Mouse (Mus musculus) limb, embryonic 14.5 days (tissue): Measurements from ENCODE around the gene Plet1. TPM values are rescaled to one million over a fixed set of nuclear protein-coding genes. Genes with fewer than 3 reads are reported as not detected.
A peak's percentile ranks its signal among the peaks of the same experiment; 100 is the strongest.

ENCODE experiments used
- ATAC-seq: fragments of 200-750 bp; cut with Nextera tagmentation; 2 replicates; pipeline ENCODE4 v1.8.0; 2017; ENCODE audit warnings: low read depth, moderate number of reproducible peaks, moderate TSS enrichment; ENCODE audit not compliant: low FRiP score
- DNase-seq: peaks from one replicate; pipeline ENCODE4 v3.0.0-alpha.2; 2015; ENCODE audit warnings: low spot score
- H3K27ac ChIP-seq: fragments of 300-500 bp; sonication (generic); replicated peaks from 2 replicates; pipeline ENCODE4 v1.5.1; 2014; ENCODE audit warnings: low read depth, mild to moderate bottlenecking, low read length, moderate library complexity, mixed read lengths
- H3K27me3 ChIP-seq: fragments of 300-500 bp; sonication (generic); 2 replicates; pipeline ENCODE4 v1.6.1; 2014; ENCODE audit warnings: low read length, mixed read lengths; ENCODE audit not compliant: control insufficient read depth, insufficient read depth
- H3K36me3 ChIP-seq: fragments of 300-500 bp; sonication (generic); 2 replicates; pipeline ENCODE4 v1.6.1; 2014; ENCODE audit warnings: mild to moderate bottlenecking, low read length, moderate library complexity, mixed read lengths; ENCODE audit not compliant: control insufficient read depth, insufficient read depth
- H3K4me1 ChIP-seq: fragments of 300-500 bp; sonication (generic); 2 replicates; pipeline ENCODE4 v1.6.1; 2014; ENCODE audit warnings: antibody characterized with exemption, low read length, mixed read lengths; ENCODE audit not compliant: control insufficient read depth, insufficient read depth
- H3K4me2 ChIP-seq: fragments of 300-500 bp; sonication (generic); replicated peaks from 2 replicates; pipeline ENCODE4 v1.6.1; 2014; ENCODE audit warnings: low read depth, mild to moderate bottlenecking, low read length, moderate library complexity; ENCODE audit not compliant: severe bottlenecking
- H3K4me3 ChIP-seq: fragments of 300-500 bp; sonication (generic); replicated peaks from 2 replicates; pipeline ENCODE4 v1.5.1; 2014; ENCODE audit warnings: low read length
- H3K9ac ChIP-seq: fragments of 300-500 bp; sonication (generic); 2 replicates; pipeline ENCODE4 v1.6.1; 2014; ENCODE audit warnings: mild to moderate bottlenecking, low read depth, low read length, moderate library complexity; ENCODE audit not compliant: severe bottlenecking
- H3K9me3 ChIP-seq: fragments of 300-500 bp; sonication (generic); 2 replicates; pipeline ENCODE4 v1.6.1; 2016; ENCODE audit warnings: low read length; ENCODE audit not compliant: control insufficient read depth
- POLR2A ChIP-seq: fragments of 200-500 bp; IDR thresholded peaks from 2 replicates; pipeline ENCODE4 v1.8.0; 2012; ENCODE audit warnings: inconsistent platforms, mild to moderate bottlenecking, moderate library complexity, borderline replicate concordance; ENCODE audit not compliant: insufficient read depth, insufficient read length; ENCODE audit errors: extremely low read depth
- WGBS: fragments of 180-500 bp; shearing (Covaris S2); extraction: QIAGEN DNeasy Blood & Tissue Kit; methylation state at CpG from one replicate; pipeline ENCODE4 v1.1.7; 2014; 5-methylcytosine and 5-hydroxymethylcytosine counted together
- polyA plus RNA-seq, 2 experiments: library from polyadenylated mRNA; depleted of rRNA in 1 of 2; stranded (reverse) in 1 of 2; unstranded in 1 of 2; fragments of >200 nt; fragmentation: Nextera tagmentation in 1 of 2; extraction: Ambion mirVana in 1 of 2; gene quantifications; 2 replicates each; pipeline versions ENCODE4 v1.2.1 to v1.2.3; 2012 to 2014

Gene Plet1
- polyA plus RNA-seq, 2 experiments, result 0.70 to 0.93 TPM

- Histone ChIP-seq H3K4me3 (no peak overlapping the region), H3K27ac (no peak overlapping the region), H3K4me1 (no peaks in the 10 kb centered on the region; the same call in 1 of the 2 replicates), H3K4me2 (no peak overlapping the region), H3K27me3 (no peaks in the 10 kb centered on the region), H3K9me3 (no peaks in the 10 kb centered on the region), H3K9ac (no peak overlapping the region), H3K36me3 (no peaks in the 10 kb centered on the region)
- no peak for TF ChIP-seq POLR2A
- 79% methylated on average over 5 of the region's 5 CpGs for WGBS
- ATAC-seq (no peak), DNase-seq (no peak)
These were observed 28.2 kb downstream of the Plet1 start for GRCm38 (mm10) chr9:50522574-50522973.

- Histone ChIP-seq H3K27ac (no peak overlapping the region), H3K9ac (no peak overlapping the region), H3K4me1 (peaks cover 4% of the 10 kb centered on the region), H3K4me3 (no peak overlapping the region), H3K27me3 (no peaks in the 10 kb centered on the region), H3K9me3 (no peaks in the 10 kb centered on the region), H3K36me3 (no peaks in the 10 kb centered on the region), H3K4me2 (no peak overlapping the region)
- TF ChIP-seq POLR2A, result no peak
- DNase-seq (no peak), ATAC-seq (no peak)
- WGBS, result 87% methylated on average over 5 of the region's 5 CpGs
These were observed 30.6 kb downstream of the Plet1 start for GRCm38 (mm10) chr9:50524936-50525335.

GRCm38 (mm10) chr9:50525585-50525984, 31.3 kb downstream of the Plet1 start:
- H3K4me3 ChIP-seq, result no peak overlapping the region

GRCm38 (mm10) chr9:50527860-50528259, 33.5 kb downstream of the Plet1 start:
- 42% methylated on average over 7 of the region's 7 CpGs for WGBS
- peak overlapping the region; percentile 75 for H3K4me3 ChIP-seq
- H3K4me2 ChIP-seq, result peak overlapping the region; percentile 72
- H3K27me3 ChIP-seq, result no peaks in the 10 kb centered on the region
- H3K36me3 ChIP-seq, result no peaks in the 10 kb centered on the region
- no peak for TF ChIP-seq POLR2A
- no peak overlapping the region for H3K27ac ChIP-seq
- H3K9ac ChIP-seq, result peak overlapping the region; percentile 67
- no peaks in the 10 kb centered on the region for H3K9me3 ChIP-seq
- DNase-seq (no peak), ATAC-seq (no peak)
- H3K4me1 ChIP-seq, result peaks cover 4% of the 10 kb centered on the region

More at GRCm38 (mm10) chr9:50525585-50525984, 31.3 kb downstream of the Plet1 start:
- H3K27ac ChIP-seq, result no peak overlapping the region
- H3K4me1 ChIP-seq, result peaks cover 4% of the 10 kb centered on the region
- 55% methylated on average over 5 of the region's 5 CpGs for WGBS
- no peak overlapping the region for H3K9ac ChIP-seq
- TF ChIP-seq POLR2A, result no peak
- ATAC-seq (no peak), DNase-seq (no peak)
- H3K27me3 ChIP-seq, result no peaks in the 10 kb centered on the region
- no peaks in the 10 kb centered on the region for H3K36me3 ChIP-seq
- no peaks in the 10 kb centered on the region for H3K9me3 ChIP-seq
- H3K4me2 ChIP-seq, result no peak overlapping the region

- Histone ChIP-seq H3K4me1 (peaks cover 4% of the 10 kb centered on the region), H3K36me3 (no peaks in the 10 kb centered on the region), H3K4me2 (peak within 1 kb of the TSS; percentile 72), H3K27me3 (no peaks in the 10 kb centered on the region), H3K9ac (peak within 1 kb of the TSS; percentile 67), H3K9me3 (no peaks in the 10 kb centered on the region), H3K4me3 (peak within 1 kb of the TSS; percentile 75), H3K27ac (no peak within 1 kb of the TSS)
- DNase-seq, result peak; percentile 97
- ATAC-seq, result peak; percentile 97
- peak; percentile 98 for TF ChIP-seq POLR2A
- under 1% methylated on average over 44 of the region's 54 CpGs for WGBS
These were observed 34.1 kb downstream of the Plet1 start, which contains the start of gene Pts for GRCm38 (mm10) chr9:50528293-50528892. Gene Pts, minus strand, starts transcription at chr9:50528724.
